Mouse (Mus musculus) lung, postnatal 10 days (tissue): ENCODE results near the gene Cyp27b1.
"Not testable (repeated sequence)": the region's sequence is repeated elsewhere in the genome, so short reads cannot be mapped to it uniquely, and the experiment has no call there.

ENCODE experiments used
- DNase-seq: peaks from one replicate; pipeline ENCODE4 v3.0.0; 2021

The Cyp27b1 gene

GRCm38 (mm10) chr10:127050119-127050474 is 2.0 kb downstream of the Cyp27b1 start:
- DNase-seq, result no peak

- DNase-seq, result no peak
Measured at GRCm38 (mm10) chr10:127054646-127055045, 6.6 kb downstream of the Cyp27b1 start.

GRCm38 (mm10) chr10:127055406-127055805 is 7.4 kb downstream of the Cyp27b1 start:
- DNase-seq, result no peak

- DNase-seq, result no peak
Measured at GRCm38 (mm10) chr10:127056490-127056889, 8.4 kb downstream of the Cyp27b1 start.

GRCm38 (mm10) chr10:127058161-127058560 is 10.1 kb downstream of the Cyp27b1 start:
- DNase-seq, result peak; percentile 87

GRCm38 (mm10) chr10:127058708-127059107 is 10.7 kb downstream of the Cyp27b1 start:
- DNase-seq, result no peak

GRCm38 (mm10) chr10:127059174-127059967 is 11.3 kb downstream of the Cyp27b1 start:
- no peak for DNase-seq

- peak; percentile 80 for DNase-seq
Measured at GRCm38 (mm10) chr10:127059968-127060916, 12.2 kb downstream of the Cyp27b1 start, which contains the start of gene March9. TSS of gene March9 (minus strand) at chr10:127060184.

- DNase-seq, result no peak
Measured at GRCm38 (mm10) chr10:127061085-127061484, 13.0 kb downstream of the Cyp27b1 start.

GRCm38 (mm10) chr10:127061513-127061912 is 13.5 kb downstream of the Cyp27b1 start:
- DNase-seq, result no peak

- not testable (repeated sequence) for DNase-seq
Measured at GRCm38 (mm10) chr10:127062101-127062500, 14.1 kb downstream of the Cyp27b1 start.

- no peak for DNase-seq
Measured at GRCm38 (mm10) chr10:127062503-127062902, 14.5 kb downstream of the Cyp27b1 start.

- peak; percentile 98 for DNase-seq
Measured at GRCm38 (mm10) chr10:127063239-127063872, 15.3 kb downstream of the Cyp27b1 start, which contains the start of gene Cdk4. TSS of gene Cdk4 (plus strand) at chr10:127063534.

- DNase-seq, result no peak
Measured at GRCm38 (mm10) chr10:127063913-127064870, 16.1 kb downstream of the Cyp27b1 start.

GRCm38 (mm10) chr10:127065981-127066380 is 17.9 kb downstream of the Cyp27b1 start:
- DNase-seq, result no peak

GRCm38 (mm10) chr10:127066519-127067018 is 18.5 kb downstream of the Cyp27b1 start:
- no peak for DNase-seq

- no peak for DNase-seq
Measured at GRCm38 (mm10) chr10:127068360-127069038, 20.4 kb downstream of the Cyp27b1 start.

- no peak for DNase-seq
Measured at GRCm38 (mm10) chr10:127069281-127070189, 21.5 kb downstream of the Cyp27b1 start.

- DNase-seq, result peak; percentile 96
Measured at GRCm38 (mm10) chr10:127070190-127071121, 22.4 kb downstream of the Cyp27b1 start, which contains the start of gene Tspan31. TSS of gene Tspan31 (minus strand) at chr10:127070264.
